Mouse (Mus musculus) G1E (cell line): ENCODE measurements around the gene Ecm1. TPM values are rescaled to one million over a fixed set of nuclear protein-coding genes. Genes with fewer than 3 reads are reported as not detected.

Experiments used
- ATAC-seq: 2 replicates; pipeline ENCODE4 v1.8.0; 2016; ENCODE audit warnings: mild to moderate bottlenecking; ENCODE audit not compliant: insufficient number of reproducible peaks, poor library complexity, low FRiP score, severe bottlenecking; ENCODE audit errors: extremely low read depth
- DNase-seq: peaks from one replicate; pipeline ENCODE4 v3.0.0; 2012; ENCODE audit warnings: low spot score
- H3K27me3 ChIP-seq: 2 replicates; pipeline ENCODE4 v1.6.1; 2012; ENCODE audit warnings: mild to moderate bottlenecking, low read length, inconsistent platforms; ENCODE audit not compliant: insufficient read depth
- H3K36me3 ChIP-seq: replicated peaks from 2 replicates; pipeline ENCODE3; 2012; ENCODE audit warnings: mild to moderate bottlenecking, inconsistent platforms
- H3K4me1 ChIP-seq: 2 replicates; pipeline ENCODE4 v1.6.1; 2012; ENCODE audit warnings: low read depth, low read length, inconsistent platforms, mixed read lengths; ENCODE audit not compliant: insufficient read depth
- H3K4me3 ChIP-seq: 2 replicates; pipeline ENCODE4 v1.5.1; 2012; ENCODE audit warnings: low read depth, mild to moderate bottlenecking, inconsistent platforms, low read length, moderate library complexity, mixed read lengths
- H3K9me3 ChIP-seq: replicated peaks from 2 replicates; pipeline ENCODE4 v1.6.1; 2012; ENCODE audit warnings: inconsistent platforms
- CTCF ChIP-seq: IDR thresholded peaks from 2 replicates; pipeline ENCODE4 v1.5.1; 2012; ENCODE audit warnings: low read depth, low read length, inconsistent platforms, mixed read lengths
- GATA1 ChIP-seq: IDR thresholded peaks from 2 replicates; pipeline ENCODE4 v1.6.1; 2012; ENCODE audit warnings: borderline replicate concordance, low read length, inconsistent platforms, mixed read lengths
- GATA2 ChIP-seq: IDR thresholded peaks from 2 replicates; pipeline ENCODE4 v1.6.1; 2012; ENCODE audit warnings: low read depth, low read length, inconsistent platforms, borderline replicate concordance
- POLR2AphosphoS5 ChIP-seq: IDR thresholded peaks from 2 replicates; pipeline ENCODE4 v1.6.1; 2012; ENCODE audit warnings: low read depth, low read length, inconsistent platforms; ENCODE audit not compliant: insufficient replicate concordance
- TAL1 ChIP-seq: conservative IDR thresholded peaks from 2 replicates; pipeline ENCODE4 v1.6.1; 2012; ENCODE audit warnings: low read depth, low read length, inconsistent platforms, mixed read lengths
- polyA plus RNA-seq: library from polyadenylated mRNA; stranded (reverse); fragments of >175 nt; gene quantifications from 2 replicates; pipeline ENCODE4 v1.2.3, GENCODE M21; 2012
- total RNA-seq, 2 experiments: library from RNA; stranded (forward) in 1 of 2; stranded (reverse) in 1 of 2; fragments of 200-1000 nt in 1 of 2; fragments of >200 nt in 1 of 2; fragmentation: Nextera tagmentation in 1 of 2; gene quantifications; 2 replicates each; pipeline ENCODE4 v1.2.3; 2014 to 2017

Ecm1 gene
- 3.6 and 7.4 TPM in 2 replicates for total RNA-seq (2014; fragmentation: Nextera tagmentation)
- 2.4 and 4.0 TPM in 2 replicates for total RNA-seq (2017)
- polyA plus RNA-seq: 19.5 and 20.5 TPM in 2 replicates

- ATAC-seq (peak; percentile 56; the same call in 1 of the 2 replicates), DNase-seq (peak; percentile 57)
- H3K36me3 ChIP-seq: peaks cover 98% of the 10 kb centered on the region
- H3K27me3 ChIP-seq: no peaks in the 10 kb centered on the region
- H3K4me1 ChIP-seq: peaks cover 75% of the 10 kb centered on the region
- H3K9me3 ChIP-seq: no peaks in the 10 kb centered on the region
- no peak for TF ChIP-seq GATA2
- TF ChIP-seq TAL1: no peak
- TF ChIP-seq CTCF: no peak; the same call in 1 of the 2 replicates
- no peak for TF ChIP-seq POLR2AphosphoS5
- no peak for TF ChIP-seq GATA1
- peak within 1 kb of the TSS; percentile 36; the same call in 1 of the 2 replicates for H3K4me3 ChIP-seq
These were observed at the start of gene Ecm1 for GRCm38 (mm10) chr3:95739353-95740104. Ecm1 (minus strand) TSS chr3:95739569.

DNA sequence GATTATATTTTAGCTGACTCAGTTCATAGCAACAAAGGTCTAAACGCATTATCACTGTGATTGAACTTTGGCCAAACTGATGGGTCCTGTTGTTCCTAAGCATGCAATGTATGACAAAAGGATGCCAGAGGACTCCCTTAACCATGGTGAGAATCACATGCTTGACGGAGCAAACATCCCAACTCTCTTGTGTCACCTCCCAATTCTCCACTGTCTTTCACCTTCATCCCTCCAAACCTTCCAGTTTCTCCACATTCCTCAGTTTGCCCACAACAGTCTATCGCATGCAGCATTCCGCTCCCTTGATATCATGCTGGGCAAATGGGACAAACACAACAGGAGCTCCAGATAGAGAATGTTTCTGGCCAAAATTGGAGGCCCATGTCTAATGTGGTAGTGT is 46.1 kb upstream of the Ecm1 start:
- H3K4me3 ChIP-seq: no peak overlapping the region
- H3K4me1 ChIP-seq: no peaks in the 10 kb centered on the region
- H3K36me3 ChIP-seq: peaks cover 82% of the 10 kb centered on the region
- TF ChIP-seq POLR2AphosphoS5: no peak
- TF ChIP-seq TAL1: no peak
- no peak for TF ChIP-seq GATA2
- TF ChIP-seq GATA1: no peak
- TF ChIP-seq CTCF: no peak
- no peaks in the 10 kb centered on the region for H3K27me3 ChIP-seq
- H3K9me3 ChIP-seq: no peaks in the 10 kb centered on the region
- DNase-seq: no peak
- no peak for ATAC-seq

DNA sequence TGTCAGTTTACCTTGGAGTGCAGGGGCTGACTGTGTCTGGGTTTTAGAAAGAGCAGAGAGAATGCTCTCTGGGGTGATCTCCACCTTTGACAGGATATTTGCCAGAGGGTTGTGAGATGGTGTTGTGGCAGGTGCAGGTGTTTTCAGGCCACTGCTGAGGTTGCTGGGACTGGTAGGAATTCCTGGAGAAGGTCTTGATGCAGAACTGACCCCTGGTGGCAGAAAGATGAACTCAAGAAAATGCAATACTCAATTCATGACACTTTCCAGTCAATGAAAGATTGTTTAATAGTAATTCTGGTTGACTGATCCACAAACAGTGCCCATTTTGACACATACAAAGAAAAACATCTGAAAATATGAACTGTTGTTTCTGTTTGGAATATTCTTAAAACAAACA is 32.6 kb upstream of the Ecm1 start:
- no peak for DNase-seq
- H3K4me3 ChIP-seq: no peak overlapping the region
- H3K4me1 ChIP-seq: no peaks in the 10 kb centered on the region
- TF ChIP-seq GATA1: no peak
- no peak for TF ChIP-seq POLR2AphosphoS5
- no peak for TF ChIP-seq TAL1
- no peak for TF ChIP-seq CTCF
- TF ChIP-seq GATA2: no peak
- peaks cover 83% of the 10 kb centered on the region for H3K36me3 ChIP-seq
- ATAC-seq: no peak
- H3K9me3 ChIP-seq: no peaks in the 10 kb centered on the region
- no peaks in the 10 kb centered on the region for H3K27me3 ChIP-seq

- TF ChIP-seq GATA2 (no peak), POLR2AphosphoS5 (no peak), TAL1 (no peak), CTCF (no peak), GATA1 (no peak)
- H3K36me3 ChIP-seq: peaks cover 81% of the 10 kb centered on the region
These were observed 26.2 kb upstream of the Ecm1 start for GRCm38 (mm10) chr3:95765534-95765933.

GRCm38 (mm10) chr3:95763811-95764210 is 24.4 kb upstream of the Ecm1 start:
- DNase-seq (no peak), ATAC-seq (no peak)
- H3K9me3 ChIP-seq: no peaks in the 10 kb centered on the region
- no peaks in the 10 kb centered on the region for H3K27me3 ChIP-seq
- TF ChIP-seq GATA2 (no peak), TAL1 (no peak)
- H3K4me3 ChIP-seq: no peak overlapping the region
- peaks cover 71% of the 10 kb centered on the region for H3K36me3 ChIP-seq
- H3K4me1 ChIP-seq: no peaks in the 10 kb centered on the region

More at GRCm38 (mm10) chr3:95765534-95765933, 26.2 kb upstream of the Ecm1 start:
- DNase-seq (no peak), ATAC-seq (no peak)
- no peak overlapping the region for H3K4me3 ChIP-seq
- H3K9me3 ChIP-seq: no peaks in the 10 kb centered on the region
- H3K4me1 ChIP-seq: no peaks in the 10 kb centered on the region
- H3K27me3 ChIP-seq: no peaks in the 10 kb centered on the region

- no peak for DNase-seq
- TF ChIP-seq GATA2 (no peak), CTCF (no peak), TAL1 (no peak), POLR2AphosphoS5 (no peak), GATA1 (no peak)
- Histone ChIP-seq H3K4me3 (no peak overlapping the region), H3K9me3 (no peaks in the 10 kb centered on the region), H3K4me1 (no peaks in the 10 kb centered on the region), H3K27me3 (no peaks in the 10 kb centered on the region), H3K36me3 (peaks cover 63% of the 10 kb centered on the region)
- no peak for ATAC-seq
These were observed 23.6 kb upstream of the Ecm1 start for GRCm38 (mm10) chr3:95762961-95763360.

GRCm38 (mm10) chr3:95761771-95762170 is 22.4 kb upstream of the Ecm1 start:
- H3K4me1 ChIP-seq: no peaks in the 10 kb centered on the region
- H3K36me3 ChIP-seq: peaks cover 52% of the 10 kb centered on the region
- no peak for TF ChIP-seq CTCF
- no peak for TF ChIP-seq POLR2AphosphoS5
- TF ChIP-seq GATA2: no peak
- no peak for TF ChIP-seq TAL1
- TF ChIP-seq GATA1: no peak
- no peak overlapping the region for H3K4me3 ChIP-seq
- ATAC-seq (no peak), DNase-seq (no peak)
- no peaks in the 10 kb centered on the region for H3K27me3 ChIP-seq
- no peaks in the 10 kb centered on the region for H3K9me3 ChIP-seq
